In genomic region chr7:79802037-79802436, GRCm38 (mm10) we compare ENCODE assay signal across 33 mouse cellular contexts. TPM values are rescaled to one million over a fixed set of nuclear protein-coding genes. Genes with fewer than 3 reads are reported as not detected.
"Had no signal": no experiment of that assay in that cellular context is flagged by ENCODE, and none has a peak within 500 bp of the region (broad histone marks: within the 10 kb centered on the region; RNA-seq: fewer than 3 reads in every experiment).

No protein-coding gene starts in this region.

- H3K27me3 ChIP-seq: liver, embryonic 15.5 days; midbrain, embryonic 13.5 days; neural tube, embryonic 12.5 days; neural tube, embryonic 13.5 days had no signal

- H3K4me3 ChIP-seq: left cerebral cortex, adult 2 months; limb, embryonic 10.5 days; limb, embryonic 12.5 days; limb, embryonic 13.5 days; limb, embryonic 15.5 days; liver, embryonic 12.5 days; liver, embryonic 13.5 days; liver, embryonic 15.5 days; lung, embryonic 15.5 days; megakaryocyte, embryonic 14.5 days; midbrain, embryonic 10.5 days; midbrain, embryonic 12.5 days; midbrain, embryonic 13.5 days; midbrain, embryonic 15.5 days; myocyte; neural tube, embryonic 12.5 days; neural tube, embryonic 13.5 days had no signal

- H3K4me2 ChIP-seq: limb, embryonic 12.5 days; limb, embryonic 13.5 days; limb, embryonic 15.5 days; liver, embryonic 11.5 days; liver, embryonic 12.5 days; liver, embryonic 13.5 days; liver, embryonic 15.5 days; lung, embryonic 14.5 days; lung, embryonic 15.5 days; midbrain, embryonic 11.5 days; midbrain, embryonic 12.5 days; midbrain, embryonic 13.5 days; midbrain, embryonic 15.5 days; neural tube, embryonic 12.5 days; neural tube, embryonic 13.5 days had no signal

- H3K4me1 ChIP-seq: liver, embryonic 12.5 days; liver, embryonic 13.5 days; midbrain, embryonic 15.5 days; neural tube, embryonic 12.5 days; neural tube, embryonic 13.5 days had no signal

- H3K9ac ChIP-seq: limb, embryonic 12.5 days; limb, embryonic 13.5 days; limb, embryonic 15.5 days; liver, embryonic 12.5 days; liver, embryonic 13.5 days; liver, embryonic 14.5 days; liver, embryonic 15.5 days; liver, postnatal 0 days; lung, embryonic 14.5 days; lung, embryonic 15.5 days; midbrain, embryonic 12.5 days; midbrain, embryonic 13.5 days; midbrain, embryonic 15.5 days; neural tube, embryonic 12.5 days; neural tube, embryonic 13.5 days had no signal

- H3K27ac ChIP-seq: left cerebral cortex, adult 2 months; limb, embryonic 10.5 days; limb, embryonic 12.5 days; limb, embryonic 13.5 days; limb, embryonic 15.5 days; liver, embryonic 12.5 days; liver, embryonic 13.5 days; liver, embryonic 14.5 days; liver, embryonic 15.5 days; lung, embryonic 15.5 days; macrophage; midbrain, embryonic 10.5 days; midbrain, embryonic 12.5 days; midbrain, embryonic 13.5 days; midbrain, embryonic 15.5 days; neural tube, embryonic 12.5 days; neural tube, embryonic 13.5 days had no signal

- DNase-seq: layer of hippocampus, postnatal 36 days; left cerebral cortex, postnatal 4 days; liver; liver, embryonic 13.5 days; liver, postnatal 0 days; lung, embryonic 14.5 days; midbrain, embryonic 14.5 days had no signal

- ATAC-seq: liver, embryonic 12.5 days; liver, postnatal 0 days; midbrain, embryonic 13.5 days; midbrain, embryonic 15.5 days; midbrain, embryonic 16.5 days had no signal

- H3K36me3 ChIP-seq: limb, embryonic 10.5 days; limb, embryonic 12.5 days; limb, embryonic 13.5 days; limb, embryonic 15.5 days; liver, embryonic 12.5 days; liver, embryonic 13.5 days; liver, embryonic 15.5 days; lung, embryonic 15.5 days; midbrain, embryonic 10.5 days; midbrain, embryonic 12.5 days; midbrain, embryonic 13.5 days; midbrain, embryonic 15.5 days; neural tube, embryonic 12.5 days; neural tube, embryonic 13.5 days had no signal

- H3K9me3 ChIP-seq: limb, embryonic 10.5 days; limb, embryonic 12.5 days; limb, embryonic 13.5 days; limb, embryonic 15.5 days; liver, embryonic 12.5 days; liver, embryonic 13.5 days; liver, embryonic 15.5 days; lung, embryonic 15.5 days; midbrain, embryonic 10.5 days; midbrain, embryonic 12.5 days; midbrain, embryonic 13.5 days; midbrain, embryonic 15.5 days; neural tube, embryonic 12.5 days; neural tube, embryonic 13.5 days had no signal

RNA-seq across cellular contexts. Expression of gene Mesp1, which starts 8.4 kb away (rescaled TPM):
- polyA plus RNA-seq: limb, embryonic 10.5 days; limb, embryonic 11.5 days; limb, embryonic 12.5 days; limb, embryonic 13.5 days; liver, adult 2 months; liver, embryonic 11.5 days; liver, embryonic 12.5 days; liver, embryonic 13.5 days; liver, embryonic 15.5 days; liver, embryonic 16.5 days; liver, postnatal 0 days; lung, embryonic 14.5 days; lung, embryonic 15.5 days; lung, embryonic 16.5 days; macrophage; midbrain, embryonic 11.5 days; midbrain, embryonic 12.5 days; midbrain, embryonic 13.5 days; midbrain, embryonic 15.5 days; myocyte; neural tube, embryonic 11.5 days; neural tube, embryonic 12.5 days; neural tube, embryonic 13.5 days had no signal

RNA-seq across cellular contexts. Expression of gene Mesp2, which starts 8.5 kb away (rescaled TPM):
- polyA plus RNA-seq: liver, embryonic 15.5 days; macrophage; myocyte had no signal

RNA-seq across cellular contexts. Expression of gene Wdr93, which starts 59.1 kb away (rescaled TPM):
- polyA plus RNA-seq: limb, embryonic 15.5 days; liver, embryonic 11.5 days had no signal
